Mouse (Mus musculus) cerebellum, adult 8-10 months (tissue): ENCODE data around the gene Gapdh.

ENCODE experiments used
- DNase-seq: peaks from one replicate; pipeline ENCODE4 v3.0.0; 2022

Gene Gapdh

DNA sequence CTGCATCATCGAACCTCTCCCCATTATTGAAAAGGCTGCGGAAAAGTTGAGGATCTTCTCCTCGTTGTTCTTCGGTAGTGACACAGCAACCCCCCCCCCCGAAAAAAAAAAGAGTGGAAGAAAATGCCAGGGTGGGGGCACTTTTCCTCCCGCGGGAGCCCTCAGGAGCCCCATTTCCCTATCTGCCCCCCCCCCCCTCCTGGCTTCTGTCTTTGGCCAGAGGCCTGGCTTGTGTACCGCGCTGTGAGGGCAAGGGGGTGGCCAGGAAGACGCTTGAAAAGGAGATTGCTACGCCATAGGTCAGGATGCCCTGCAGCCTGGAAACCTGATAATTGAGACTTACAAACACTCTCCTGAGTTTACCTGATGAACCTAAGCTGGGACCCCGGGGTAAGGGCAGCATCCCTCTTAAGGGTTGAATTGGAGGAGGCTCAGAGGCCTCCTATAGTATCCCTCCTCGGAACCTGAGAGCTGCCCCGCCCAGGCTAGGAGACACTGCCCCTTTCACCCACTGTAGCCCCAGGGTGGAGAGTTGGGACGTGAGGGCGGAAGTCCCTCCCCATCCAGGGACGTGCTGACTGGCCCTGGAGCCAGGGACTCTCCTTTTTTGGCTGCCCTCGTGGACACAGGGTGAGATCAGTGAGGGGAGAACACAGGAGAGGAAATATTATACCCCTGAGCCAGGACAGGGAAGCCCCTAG, at the start of gene Gapdh:
TSS of gene Gapdh (minus strand) at position 417 of the 701 bp plus-strand sequence.
- peak; percentile 83 for DNase-seq

DNA sequence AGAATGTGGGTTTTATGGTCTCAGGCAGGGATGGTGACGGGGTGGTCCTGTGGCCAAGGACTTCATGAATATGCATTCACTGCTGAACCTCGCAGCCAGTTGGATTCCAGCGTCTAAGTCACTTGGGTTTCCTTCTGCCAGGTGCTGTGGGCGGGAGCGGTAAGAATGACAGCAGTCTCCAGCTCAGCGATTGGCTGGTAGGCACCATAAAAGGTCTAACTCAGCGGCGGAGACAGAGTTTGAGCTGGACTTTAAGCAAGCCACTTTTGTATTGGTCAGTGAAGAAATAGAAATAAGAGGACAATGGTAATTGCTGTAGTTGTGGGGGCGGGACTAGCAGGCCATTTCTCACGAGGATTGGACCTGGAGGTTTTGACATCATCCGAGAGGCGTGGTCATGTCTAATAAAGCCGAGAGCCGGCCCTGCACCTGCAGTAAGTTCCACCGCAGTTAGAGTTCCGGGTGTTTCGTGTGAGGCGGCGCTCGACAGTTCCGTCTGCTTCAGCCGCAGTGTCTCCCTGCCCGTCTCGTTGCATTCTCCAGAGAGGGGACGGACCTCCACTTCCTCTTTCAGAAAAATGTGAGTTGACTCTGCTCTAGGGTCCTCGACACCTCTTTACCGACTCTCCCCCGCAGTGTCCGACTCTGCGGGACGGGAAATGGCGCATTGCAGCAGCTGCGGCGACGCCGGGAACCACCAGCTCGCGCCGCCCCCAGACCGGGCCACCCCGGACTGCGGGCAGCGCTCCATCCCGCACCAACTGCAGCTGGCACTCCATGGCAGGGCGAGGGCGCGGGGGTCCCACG, 49.1 kb upstream of the Gapdh start, which contains the start of gene Vamp1:
TSS of gene Vamp1 (plus strand) at position 404 of the 807 bp plus-strand sequence.
- DNase-seq, result peak; percentile 97

DNA sequence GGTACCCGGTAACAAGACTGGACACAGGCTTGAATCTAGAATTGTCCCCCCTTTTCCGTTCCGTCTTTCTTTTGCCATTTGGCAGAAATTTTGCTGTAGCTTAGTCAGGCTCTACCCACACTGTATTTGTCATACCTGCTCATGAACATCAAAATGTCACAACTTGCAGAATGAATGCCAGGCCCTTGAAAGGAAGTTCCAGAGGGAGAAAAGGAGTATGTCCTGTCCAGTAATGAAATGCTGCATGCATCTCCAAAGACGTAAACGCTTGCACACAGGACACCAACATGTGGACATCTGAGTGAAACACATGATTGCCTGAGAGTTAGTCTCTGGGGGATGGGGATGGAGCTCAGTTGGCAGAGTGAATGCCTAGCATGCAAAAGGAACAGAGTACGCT, 47.4 kb upstream of the Gapdh start:
- DNase-seq, result no peak

GRCm38 (mm10) chr6:125213129-125213528, 46.9 kb upstream of the Gapdh start:
- no peak for DNase-seq

GRCm38 (mm10) chr6:125212621-125213020, 46.4 kb upstream of the Gapdh start:
- DNase-seq, result no peak

- DNase-seq, result no peak
Measured at GRCm38 (mm10) chr6:125210436-125210835, 44.2 kb upstream of the Gapdh start.

- DNase-seq, result no peak
Measured at GRCm38 (mm10) chr6:125197166-125197565, 30.9 kb upstream of the Gapdh start.

DNA sequence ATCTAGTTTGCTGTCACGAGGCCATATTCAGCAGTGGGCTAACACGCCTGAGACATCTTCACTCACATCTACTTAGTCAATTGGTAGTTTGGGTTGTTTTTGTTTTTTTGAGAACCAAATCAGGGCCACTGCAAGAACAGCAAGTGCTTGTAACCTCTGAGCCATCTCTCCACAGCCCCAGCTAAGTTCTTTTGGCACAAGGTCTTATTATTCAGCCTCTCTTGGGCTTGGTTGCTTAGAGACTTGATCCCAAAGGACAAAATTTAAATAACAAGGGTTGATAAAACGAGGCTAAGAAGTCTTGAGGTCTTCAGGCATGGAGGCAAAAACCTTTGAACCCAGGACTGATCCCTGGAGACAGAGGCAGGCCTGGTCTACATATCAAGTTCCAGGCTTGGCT, 30.0 kb upstream of the Gapdh start:
- DNase-seq, result no peak

DNA sequence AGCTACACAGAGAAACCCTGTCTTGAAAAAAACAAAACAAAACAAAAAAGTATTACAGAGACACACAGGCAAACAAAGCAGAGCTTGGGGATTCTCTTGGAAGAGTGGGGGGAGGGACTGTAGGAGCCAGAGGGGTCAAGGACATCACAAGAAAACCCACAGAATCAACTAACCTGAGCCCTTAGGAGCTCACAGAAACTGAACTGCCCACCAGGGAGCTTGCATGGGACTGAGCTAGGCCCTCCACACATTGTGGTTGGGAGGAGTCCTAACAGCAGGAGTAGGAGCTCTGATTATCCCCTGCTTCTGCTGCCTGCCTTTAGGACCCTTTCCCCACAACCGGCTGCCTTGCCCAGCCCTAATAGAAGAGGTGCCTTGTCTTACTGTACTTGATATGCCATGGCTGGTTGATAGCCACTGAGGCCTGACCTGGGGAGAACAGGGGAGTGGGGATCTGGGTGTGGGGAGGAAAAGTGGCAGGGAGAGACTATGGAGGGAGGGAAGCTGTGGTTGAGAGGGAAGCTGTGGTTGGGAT, 29.3 kb upstream of the Gapdh start:
- no peak for DNase-seq

DNA sequence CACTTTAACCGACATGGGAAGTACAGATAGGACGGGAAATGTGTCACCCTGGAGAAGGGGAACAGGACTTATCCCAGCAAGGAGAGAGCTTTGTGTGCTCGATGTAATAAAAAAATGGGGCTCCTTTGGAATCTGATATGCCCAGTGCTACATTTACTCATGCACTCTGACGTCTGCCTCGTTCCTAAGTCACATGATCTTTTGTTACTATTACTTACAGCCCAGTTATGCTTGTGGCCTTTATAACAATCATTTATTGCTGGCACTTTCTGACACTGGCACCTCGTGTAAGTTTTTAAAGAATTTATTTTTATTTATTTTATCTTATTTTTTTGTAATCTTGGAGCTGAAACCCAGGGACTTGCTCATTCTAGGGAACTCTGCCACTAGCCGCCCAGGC, 27.1 kb upstream of the Gapdh start:
- no peak for DNase-seq

- no peak for DNase-seq
Measured at GRCm38 (mm10) chr6:125192841-125193240, 26.6 kb upstream of the Gapdh start.

DNA sequence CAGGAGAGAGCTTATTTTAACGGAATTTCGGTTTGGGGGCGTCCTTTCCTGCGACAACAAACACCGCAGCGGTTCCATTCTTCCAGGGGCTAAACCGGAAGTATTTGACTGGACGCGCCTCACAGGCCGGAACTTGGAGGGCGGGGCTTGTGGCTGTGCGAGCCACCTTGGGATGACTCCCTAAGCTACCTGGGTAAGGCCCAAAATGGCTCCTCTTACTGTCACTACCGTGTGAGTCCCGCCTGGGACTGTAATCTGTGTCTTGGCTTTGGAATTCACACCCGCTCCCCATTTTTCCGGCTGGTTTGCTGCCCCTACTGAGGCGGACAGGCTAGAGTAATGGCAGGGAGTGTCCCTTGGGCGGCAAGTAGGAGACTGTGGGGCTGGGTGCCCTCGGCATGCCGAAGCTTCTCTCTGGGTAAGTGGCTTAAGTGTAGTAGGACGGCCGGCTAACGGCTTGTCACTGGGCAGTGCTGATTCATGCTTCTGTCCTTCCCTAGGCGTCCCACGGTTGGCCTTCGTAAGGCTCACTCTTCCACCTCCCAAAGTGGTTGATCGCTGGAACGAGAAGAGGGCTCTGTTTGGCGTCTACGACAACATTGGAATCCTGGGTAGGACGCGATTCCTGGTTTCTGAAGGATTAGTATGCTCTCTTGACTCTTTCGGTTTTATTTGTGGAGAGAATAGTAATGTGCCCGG, 25.9 kb upstream of the Gapdh start:
- peak; percentile 89 for DNase-seq

DNA sequence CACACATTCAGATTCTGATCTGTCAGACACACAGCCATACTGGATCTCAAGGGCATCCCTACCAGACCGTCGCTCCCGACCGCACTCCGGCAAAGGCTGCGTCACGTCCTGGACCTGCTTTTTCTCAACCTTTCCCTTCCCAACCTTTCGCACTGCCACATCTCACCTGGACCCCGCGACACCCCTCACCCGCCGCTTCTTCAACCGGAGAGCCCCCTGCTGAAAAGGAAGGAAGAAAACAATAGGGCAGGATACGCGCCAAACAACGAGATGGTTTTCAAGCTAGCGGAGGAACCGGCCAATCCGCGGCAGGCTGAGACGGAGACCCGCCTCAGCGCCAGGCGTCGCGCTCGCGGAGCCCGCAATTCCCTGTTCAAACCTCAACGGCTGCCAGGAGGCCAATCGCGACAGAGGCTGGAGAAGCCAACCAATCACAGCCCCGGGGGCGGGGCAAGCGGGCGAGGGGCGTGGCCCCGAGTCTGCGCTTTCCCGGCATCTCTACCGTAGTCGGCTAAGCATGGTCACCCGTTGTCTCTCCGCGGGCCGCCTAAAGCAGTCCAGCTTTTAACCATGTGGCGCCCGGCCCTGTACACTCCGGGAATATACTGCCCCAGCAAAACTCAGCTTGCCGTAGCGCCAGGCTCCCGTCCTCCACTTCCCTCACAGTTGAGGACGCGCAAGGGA, 25.2 kb upstream of the Gapdh start, which contains the start of the genes Ncapd2 and Mrpl51:
TSS of gene Ncapd2 (minus strand) at position 370 of the 684 bp plus-strand sequence.
TSS of gene Mrpl51 (plus strand) at position 470 of the 684 bp plus-strand sequence.
- peak; percentile 96 for DNase-seq

DNA sequence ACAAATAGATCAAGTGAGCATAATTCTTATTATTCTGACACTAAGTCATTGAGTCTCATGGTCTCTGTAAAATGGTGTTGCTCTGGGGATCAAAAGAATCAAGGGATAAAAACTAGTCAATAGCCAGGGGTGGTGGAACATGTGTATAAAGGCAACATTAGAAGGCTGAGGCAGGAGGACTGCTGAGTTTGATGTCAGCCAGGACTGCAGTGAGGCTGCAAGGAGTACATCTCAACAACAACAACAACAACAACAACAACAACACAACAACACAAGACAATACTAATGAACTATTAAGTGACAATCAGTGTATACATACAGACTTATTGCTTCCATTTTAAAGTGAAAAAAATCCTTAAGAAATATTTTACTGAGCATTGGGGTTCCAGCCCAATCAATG, 24.5 kb upstream of the Gapdh start:
- no peak for DNase-seq

DNA sequence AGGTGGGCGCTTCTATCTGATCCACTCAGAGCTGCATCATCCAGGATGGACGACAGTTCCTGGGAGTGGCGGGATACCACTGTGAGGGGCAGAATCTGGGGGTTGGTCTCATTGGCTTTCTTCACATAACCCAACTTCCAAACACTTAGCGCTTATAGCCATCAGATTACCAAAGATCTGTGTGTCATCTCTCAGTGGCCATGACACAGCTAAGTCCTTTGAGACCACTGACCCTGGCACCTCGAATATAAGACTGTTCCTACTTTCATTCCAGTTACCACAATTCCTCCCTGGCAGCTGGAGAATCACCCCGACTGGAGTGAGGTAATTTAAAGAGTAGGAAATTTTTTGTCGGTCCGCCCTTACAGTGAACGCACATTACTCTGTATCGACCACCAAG, 19.9 kb upstream of the Gapdh start:
- no peak for DNase-seq

- no peak for DNase-seq
Measured at GRCm38 (mm10) chr6:125182133-125182532, 15.9 kb upstream of the Gapdh start.

DNA sequence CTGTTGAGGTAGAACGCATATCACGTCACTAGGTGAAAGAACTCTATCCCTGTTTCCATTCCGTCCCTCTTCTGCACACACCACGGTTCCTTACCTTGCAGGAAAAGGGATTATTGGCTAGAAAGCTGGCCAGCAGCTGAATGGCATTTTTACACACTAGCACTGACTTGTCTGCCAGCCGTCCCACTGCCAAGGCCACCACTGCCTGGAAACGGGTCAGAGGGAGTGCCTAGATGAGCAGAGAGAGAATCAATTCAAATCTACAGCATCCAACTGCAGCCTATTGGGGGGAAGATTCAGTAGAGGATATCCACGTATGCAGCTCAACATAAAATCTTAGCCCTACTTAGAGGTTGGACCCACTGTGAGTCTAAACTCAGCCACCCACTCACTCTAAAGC, 13.3 kb upstream of the Gapdh start:
- no peak for DNase-seq

DNA sequence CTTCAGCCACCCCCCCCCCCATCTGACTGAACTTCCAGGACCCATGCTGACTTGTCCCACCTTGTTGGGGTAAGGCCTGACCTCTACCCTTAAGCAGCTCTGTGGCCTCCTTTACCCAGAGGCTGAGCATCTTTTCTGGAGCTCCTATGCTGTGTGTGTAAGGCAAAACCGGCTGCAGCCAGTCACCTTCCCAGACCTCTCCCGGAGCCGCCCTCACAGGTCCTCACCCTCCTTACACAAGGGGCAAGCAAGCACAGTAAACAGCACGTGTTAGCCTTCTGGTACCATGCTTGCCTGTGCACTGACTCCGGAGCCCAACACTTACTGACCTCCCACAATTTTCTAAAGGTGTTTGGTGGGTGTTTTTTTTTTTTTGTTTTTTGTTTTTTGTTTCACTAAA, 9.2 kb upstream of the Gapdh start:
- no peak for DNase-seq

GRCm38 (mm10) chr6:125173256-125173655, 7.0 kb upstream of the Gapdh start:
- DNase-seq, result no peak

- DNase-seq, result no peak
Measured at GRCm38 (mm10) chr6:125172474-125172873, 6.2 kb upstream of the Gapdh start.

DNA sequence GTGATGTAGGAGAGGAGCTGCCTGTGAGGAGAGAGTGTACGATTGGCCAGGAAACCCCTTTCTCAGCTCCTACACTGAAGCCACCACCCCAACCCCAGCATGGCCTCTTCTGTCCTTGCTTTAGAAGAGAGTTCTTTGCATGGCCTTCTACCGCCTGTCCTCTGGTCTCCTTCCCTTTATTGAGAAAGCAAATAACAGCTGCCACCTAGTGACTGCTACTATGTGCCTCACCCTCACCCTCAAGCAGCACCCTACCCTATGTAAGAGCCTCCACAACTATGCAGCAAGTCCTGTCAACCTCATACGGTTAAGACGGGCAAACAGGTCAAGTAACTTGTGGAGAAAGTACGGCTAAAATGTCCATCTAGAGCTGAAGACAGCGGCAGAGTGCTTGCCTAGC, 3.9 kb upstream of the Gapdh start:
- no peak for DNase-seq

- DNase-seq, result no peak
Measured at GRCm38 (mm10) chr6:125168086-125168485, 1.8 kb upstream of the Gapdh start.
